ENCODE assay signal across 15 mouse cellular contexts in genomic region chr15:27625890-27626255, GRCm38 (mm10). TPM values are rescaled to one million over a fixed set of nuclear protein-coding genes. Genes with fewer than 3 reads are reported as not detected.
DNase-seq lines count a peak whose midpoint lies in the region; ATAC-seq and TF ChIP-seq lines count a peak whose summit lies in the region.
"Had no signal": no experiment of that assay in that cellular context is flagged by ENCODE, and none has a peak within 500 bp of the region (broad histone marks: within the 10 kb centered on the region; RNA-seq: fewer than 3 reads in every experiment).

No protein-coding gene starts in this region.

- H3K9me3 ChIP-seq in heart, embryonic 14.5 days (ENCODE audit: control insufficient read depth, low read length) = no peaks in the 10 kb centered on the region
- no peaks in the 10 kb centered on the region for H3K9me3 ChIP-seq in liver, embryonic 11.5 days (ENCODE audit: control insufficient read depth, low read length)
- H3K9me3 ChIP-seq: embryonic facial prominence, embryonic 15.5 days; hindbrain, embryonic 13.5 days; intestine, embryonic 15.5 days; neural tube, embryonic 12.5 days had no signal

- no peak for DNase-seq in heart, postnatal 14 days
- DNase-seq in spleen, adult 2 months (ENCODE audit: low read depth in 1 of 2, low spot score in 2 of 2) = no peak
- DNase-seq in spleen, postnatal 4 days (ENCODE audit: low spot score in 2 of 2) = no peak
- no peak for DNase-seq in liver, embryonic 11.5 days (ENCODE audit: low spot score)
- no peak for DNase-seq in adrenal gland, adult (ENCODE audit: inconsistent age in 2 of 2, low spot score in 1 of 2)
- DNase-seq in frontal cortex, postnatal 14 days (ENCODE audit: low spot score in 2 of 2) = no peak
- DNase-seq: adrenal gland, postnatal 36 days; layer of hippocampus, adult 9-11 months; lung, adult 18-20 months; thymus, adult 18-20 months had no signal

- H3K27ac ChIP-seq in heart, embryonic 14.5 days (replicated peaks in 1 of 2; ENCODE audit: control insufficient read depth in 1 of 2, insufficient read depth in 1 of 2, low read depth in 2 of 2, low read length in 2 of 2) = peak overlapping the region; percentile 35 to 64; a peak in 3 of 4 replicates
- H3K27ac ChIP-seq in spleen, adult 2 months (ENCODE audit: insufficient read depth, low read length) = peak overlapping the region; percentile 65
- H3K27ac ChIP-seq in liver, embryonic 11.5 days (ENCODE audit: low read depth, low read length) = no peak overlapping the region
- H3K27ac ChIP-seq: embryonic facial prominence, embryonic 15.5 days; hindbrain, embryonic 13.5 days; intestine, embryonic 15.5 days; neural tube, embryonic 12.5 days had no signal

- H3K4me3 ChIP-seq in heart, embryonic 14.5 days (ENCODE audit: control insufficient read depth in 1 of 2, insufficient read depth in 1 of 2, low read depth in 1 of 2, low read length in 2 of 2) = no peak overlapping the region
- H3K4me3 ChIP-seq in spleen, adult 2 months (ENCODE audit: extremely low read depth, insufficient read depth, insufficient read length) = peak overlapping the region; percentile 36; the same call in 1 of the 2 replicates
- no peak overlapping the region for H3K4me3 ChIP-seq in liver, embryonic 11.5 days (ENCODE audit: low read depth, low read length)
- H3K4me3 ChIP-seq: embryonic facial prominence, embryonic 15.5 days; hindbrain, embryonic 13.5 days; intestine, embryonic 15.5 days; neural tube, embryonic 12.5 days had no signal

- TF ChIP-seq POLR2A in spleen, adult 2 months (IDR thresholded peaks at IDR 0.05; ENCODE audit: low read depth, low read length) = no peak

- intact Hi-C loops in heart, postnatal 14 days (cut with DNase I) = no loop called here

- no peak for TF ChIP-seq CTCF in spleen, adult 2 months (IDR thresholded peaks at IDR 0.05; ENCODE audit: extremely low read depth, insufficient read depth, insufficient read length, insufficient replicate concordance)

- peaks cover 23 to 54% of the 10 kb centered on the region in 2 experiments for H3K4me1 ChIP-seq in heart, embryonic 14.5 days (ENCODE audit: control insufficient read depth in 2 of 2, insufficient read depth in 2 of 2, low read length in 2 of 2)
- peaks cover 43% of the 10 kb centered on the region; the same call in 1 of the 2 replicates for H3K4me1 ChIP-seq in spleen, adult 2 months (ENCODE audit: control insufficient read depth, insufficient read depth, insufficient read length)
- H3K4me1 ChIP-seq in liver, embryonic 11.5 days (replicated peaks; ENCODE audit: control insufficient read depth, insufficient read depth, low read length) = peaks cover 40% of the 10 kb centered on the region

- H3K27me3 ChIP-seq in heart, embryonic 14.5 days (ENCODE audit: control insufficient read depth, insufficient read depth, low read length) = no peaks in the 10 kb centered on the region
- no peaks in the 10 kb centered on the region for H3K27me3 ChIP-seq in spleen, adult 2 months (ENCODE audit: control insufficient read depth, insufficient read depth, low read length)
- H3K27me3 ChIP-seq in liver, embryonic 11.5 days (replicated peaks; ENCODE audit: control insufficient read depth, insufficient read depth, low read length) = no peaks in the 10 kb centered on the region
- H3K27me3 ChIP-seq: embryonic facial prominence, embryonic 15.5 days; hindbrain, embryonic 13.5 days; intestine, embryonic 15.5 days; neural tube, embryonic 12.5 days had no signal

- 0 out of 2 replicates have a peak overlapping the region, but pooled peaks have one; percentile 1 for H3K9ac ChIP-seq in heart, embryonic 14.5 days (ENCODE audit: low read length)
- no peak overlapping the region for H3K9ac ChIP-seq in liver, embryonic 11.5 days (ENCODE audit: low read depth, low read length)
- H3K9ac ChIP-seq: embryonic facial prominence, embryonic 15.5 days; hindbrain, embryonic 13.5 days; intestine, embryonic 15.5 days; neural tube, embryonic 12.5 days had no signal

- peak overlapping the region; percentile 3; the same call in 1 of the 2 replicates for H3K4me2 ChIP-seq in heart, embryonic 14.5 days (ENCODE audit: low read length)
- peak overlapping the region; percentile 7; the same call in 1 of the 2 replicates for H3K4me2 ChIP-seq in liver, embryonic 11.5 days
- H3K4me2 ChIP-seq: embryonic facial prominence, embryonic 15.5 days; hindbrain, embryonic 13.5 days; intestine, embryonic 15.5 days; neural tube, embryonic 12.5 days had no signal

- peaks cover 26% of the 10 kb centered on the region; the same call in 1 of the 2 replicates for H3K36me3 ChIP-seq in heart, embryonic 14.5 days (ENCODE audit: control insufficient read depth, insufficient read depth, low read length)
- H3K36me3 ChIP-seq in spleen, adult 2 months (ENCODE audit: control insufficient read depth, insufficient read depth, low read length) = peaks cover 20% of the 10 kb centered on the region
- H3K36me3 ChIP-seq in liver, embryonic 11.5 days (ENCODE audit: control insufficient read depth, insufficient read depth, low read length) = peaks cover 9% of the 10 kb centered on the region; the same call in 1 of the 2 replicates

- no peak for ATAC-seq in heart, embryonic 14.5 days (ENCODE audit: insufficient number of reproducible peaks, insufficient read depth, low FRiP score, low read depth)
- ATAC-seq in liver, embryonic 11.5 days (replicated peaks; ENCODE audit: low FRiP score) = no peak
- ATAC-seq: intestine, embryonic 15.5 days had no signal

- WGBS in heart, embryonic 14.5 days = 56% methylated on average over 10 of the region's 10 CpGs
- WGBS in spleen, adult 2 months = 60% methylated on average over 10 of the region's 10 CpGs
- WGBS in liver, embryonic 11.5 days = 65% methylated on average over 10 of the region's 10 CpGs

RNA-seq across cellular contexts. Expression of gene Otulin, which starts 4.6 kb away (rescaled TPM):
- 37.4 and 38.1 TPM in 2 replicates for polyA plus RNA-seq in heart, embryonic 14.5 days (2014; fragmentation: Nextera tagmentation; extraction: Ambion mirVana)
- total RNA-seq in heart, postnatal 14 days (2021) = 10 to 100 TPM; 25.9 to 26.4 TPM
- 53.1 and 69.6 TPM in 2 replicates for polyA plus RNA-seq in spleen, adult 2 months (2012; rRNA removed)
- 45.9 and 47.5 TPM in 2 replicates for polyA plus RNA-seq in liver, embryonic 11.5 days (2014; fragmentation: Nextera tagmentation; extraction: Ambion mirVana)

RNA-seq across cellular contexts. Expression of gene Otulinl, which starts 55.5 kb away (rescaled TPM):
- polyA plus RNA-seq in heart, embryonic 14.5 days (2014; fragmentation: Nextera tagmentation; extraction: Ambion mirVana) = 4.4 and 4.7 TPM in 2 replicates
- 1 to 10 TPM; 2.0 to 2.7 TPM for total RNA-seq in heart, postnatal 14 days (2021)
- 15.2 and 16.0 TPM in 2 replicates for polyA plus RNA-seq in spleen, adult 2 months (2012; rRNA removed)
- polyA plus RNA-seq in liver, embryonic 11.5 days (2014; fragmentation: Nextera tagmentation; extraction: Ambion mirVana) = 13.4 and 14.7 TPM in 2 replicates
